Mouse (Mus musculus): Measurements from ENCODE around the gene E330009J07Rik. TPM values are rescaled to one million over a fixed set of nuclear protein-coding genes. Genes with fewer than 3 reads are reported as not detected.

The E330009J07Rik gene
- polyA plus RNA-seq, 1 experiment from 2014 or later: 22.4 TPM

DNA sequence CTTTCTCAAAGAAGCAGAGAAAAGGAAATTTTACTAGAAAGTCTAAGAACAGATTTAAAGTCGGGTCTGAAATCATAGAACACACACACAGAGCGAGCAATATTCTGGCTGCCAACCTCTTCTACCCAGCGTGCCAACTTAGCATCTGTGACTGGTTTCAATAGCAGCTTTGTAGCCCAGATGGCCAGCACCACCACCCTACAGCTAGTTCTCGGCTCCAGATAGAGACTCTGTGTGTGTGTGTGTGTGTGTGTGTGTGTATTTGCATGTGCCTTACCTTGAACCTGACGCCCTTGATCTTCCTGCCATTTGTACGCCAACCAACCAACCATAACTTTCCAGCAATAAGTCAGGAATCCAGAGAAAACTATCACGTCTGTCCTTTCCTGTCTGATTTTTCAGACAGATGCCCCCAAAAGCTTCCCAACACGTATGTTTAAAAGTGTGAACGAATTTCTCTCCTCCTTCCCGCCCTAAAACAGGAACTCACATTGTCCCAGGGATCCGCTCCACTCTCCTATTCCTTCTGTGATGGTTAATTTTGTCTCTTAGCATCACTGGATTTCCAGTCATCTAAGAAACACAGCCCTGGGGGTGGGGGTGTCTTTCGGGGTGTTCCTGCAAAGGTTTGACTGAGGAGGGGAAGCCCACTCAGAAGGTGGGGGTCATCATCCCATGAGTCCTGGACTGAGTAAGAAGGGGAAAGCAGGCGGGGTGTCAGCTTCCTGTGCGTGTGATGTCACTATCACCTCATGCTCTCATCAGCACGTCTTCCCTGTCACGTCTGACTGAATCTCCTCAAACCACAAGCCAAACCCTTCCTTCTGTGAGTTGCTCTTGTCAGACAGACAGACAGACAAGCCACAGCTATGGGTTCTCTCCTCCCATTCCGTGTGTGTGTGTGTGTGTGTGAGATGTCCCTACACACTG is 3.3 kb downstream of the E330009J07Rik start:
- Histone ChIP-seq H3K9ac (replicated peaks; ENCODE audit: low read depth, low read length) (no peak overlapping the region), H3K27me3 (ENCODE audit: control insufficient read depth, insufficient read depth, low read length) (no peaks in the 10 kb centered on the region), H3K4me1 (ENCODE audit: control insufficient read depth, insufficient read depth, low read length) (peaks cover 16% of the 10 kb centered on the region; the same call in 1 of the 2 replicates), H3K4me3 (ENCODE audit: low read depth, low read length) (no peak overlapping the region), H3K27ac (ENCODE audit: low read length) (no peak overlapping the region), H3K9me3 (ENCODE audit: control insufficient read depth, low read depth, low read length) (no peaks in the 10 kb centered on the region), H3K4me2 (replicated peaks; ENCODE audit: low read depth, low read length) (no peak overlapping the region), H3K36me3 (ENCODE audit: control insufficient read depth, insufficient read depth, low read length) (no peaks in the 10 kb centered on the region)
- ATAC-seq (ENCODE audit: insufficient number of reproducible peaks, insufficient read depth, low FRiP score, low read depth): no peak
- 88% methylated on average over 17 of the region's 17 CpGs for WGBS

- Histone ChIP-seq H3K9me3 (ENCODE audit: control insufficient read depth, low read depth, low read length) (no peaks in the 10 kb centered on the region), H3K27ac (ENCODE audit: low read length) (no peak overlapping the region), H3K4me2 (replicated peaks; ENCODE audit: low read depth, low read length) (no peak overlapping the region), H3K4me1 (ENCODE audit: control insufficient read depth, insufficient read depth, low read length) (peaks cover 16% of the 10 kb centered on the region; the same call in 1 of the 2 replicates), H3K27me3 (ENCODE audit: control insufficient read depth, insufficient read depth, low read length) (no peaks in the 10 kb centered on the region), H3K36me3 (ENCODE audit: control insufficient read depth, insufficient read depth, low read length) (no peaks in the 10 kb centered on the region), H3K4me3 (ENCODE audit: low read depth, low read length) (no peak overlapping the region), H3K9ac (replicated peaks; ENCODE audit: low read depth, low read length) (no peak overlapping the region)
- no peak for ATAC-seq (ENCODE audit: insufficient number of reproducible peaks, insufficient read depth, low FRiP score, low read depth)
Measured at GRCm38 (mm10) chr6:40431812-40432211, 4.1 kb downstream of the E330009J07Rik start.

- no peak overlapping the region for H3K27ac ChIP-seq (ENCODE audit: low read length)
- no peak overlapping the region for H3K4me2 ChIP-seq (replicated peaks; ENCODE audit: low read depth, low read length)
- no peak overlapping the region for H3K9ac ChIP-seq (replicated peaks; ENCODE audit: low read depth, low read length)
- peaks cover 16% of the 10 kb centered on the region; the same call in 1 of the 2 replicates for H3K4me1 ChIP-seq (ENCODE audit: control insufficient read depth, insufficient read depth, low read length)
- no peak overlapping the region for H3K4me3 ChIP-seq (ENCODE audit: low read depth, low read length)
- no peak for ATAC-seq (ENCODE audit: insufficient number of reproducible peaks, insufficient read depth, low FRiP score, low read depth)
- no peaks in the 10 kb centered on the region for H3K9me3 ChIP-seq (ENCODE audit: control insufficient read depth, low read depth, low read length)
- 52% methylated on average over 4 of the region's 4 CpGs for WGBS
- H3K27me3 ChIP-seq (ENCODE audit: control insufficient read depth, insufficient read depth, low read length): no peaks in the 10 kb centered on the region
- H3K36me3 ChIP-seq (ENCODE audit: control insufficient read depth, insufficient read depth, low read length): no peaks in the 10 kb centered on the region
Measured at GRCm38 (mm10) chr6:40431356-40431755, 4.6 kb downstream of the E330009J07Rik start.

GRCm38 (mm10) chr6:40430878-40431277 is 5.1 kb downstream of the E330009J07Rik start:
- H3K27ac ChIP-seq (ENCODE audit: low read length): peak overlapping the region; percentile 15; the same call in 1 of the 2 replicates
- H3K9ac ChIP-seq (replicated peaks; ENCODE audit: low read depth, low read length): no peak overlapping the region
- H3K4me1 ChIP-seq (ENCODE audit: control insufficient read depth, insufficient read depth, low read length): peaks cover 16% of the 10 kb centered on the region; the same call in 1 of the 2 replicates
- no peaks in the 10 kb centered on the region for H3K9me3 ChIP-seq (ENCODE audit: control insufficient read depth, low read depth, low read length)
- no peak overlapping the region for H3K4me3 ChIP-seq (ENCODE audit: low read depth, low read length)
- no peaks in the 10 kb centered on the region for H3K36me3 ChIP-seq (ENCODE audit: control insufficient read depth, insufficient read depth, low read length)
- WGBS: 49% methylated on average over 3 of the region's 3 CpGs
- H3K27me3 ChIP-seq (ENCODE audit: control insufficient read depth, insufficient read depth, low read length): no peaks in the 10 kb centered on the region
- no peak for ATAC-seq (ENCODE audit: insufficient number of reproducible peaks, insufficient read depth, low FRiP score, low read depth)
- H3K4me2 ChIP-seq (replicated peaks; ENCODE audit: low read depth, low read length): no peak overlapping the region

- H3K9ac ChIP-seq (replicated peaks; ENCODE audit: low read depth, low read length): no peak overlapping the region
- H3K27me3 ChIP-seq (ENCODE audit: control insufficient read depth, insufficient read depth, low read length): no peaks in the 10 kb centered on the region
- no peaks in the 10 kb centered on the region for H3K36me3 ChIP-seq (ENCODE audit: control insufficient read depth, insufficient read depth, low read length)
- 82% methylated on average over 3 of the region's 3 CpGs for WGBS
- no peak overlapping the region for H3K4me2 ChIP-seq (replicated peaks; ENCODE audit: low read depth, low read length)
- ATAC-seq (ENCODE audit: insufficient number of reproducible peaks, insufficient read depth, low FRiP score, low read depth): no peak
- no peak overlapping the region for H3K4me3 ChIP-seq (ENCODE audit: low read depth, low read length)
- H3K9me3 ChIP-seq (ENCODE audit: control insufficient read depth, low read depth, low read length): no peaks in the 10 kb centered on the region
- H3K27ac ChIP-seq (ENCODE audit: low read length): peak overlapping the region; percentile 61
- H3K4me1 ChIP-seq (ENCODE audit: control insufficient read depth, insufficient read depth, low read length): peaks cover 16% of the 10 kb centered on the region; the same call in 1 of the 2 replicates
Measured at GRCm38 (mm10) chr6:40430251-40430650, 5.7 kb downstream of the E330009J07Rik start.

DNA sequence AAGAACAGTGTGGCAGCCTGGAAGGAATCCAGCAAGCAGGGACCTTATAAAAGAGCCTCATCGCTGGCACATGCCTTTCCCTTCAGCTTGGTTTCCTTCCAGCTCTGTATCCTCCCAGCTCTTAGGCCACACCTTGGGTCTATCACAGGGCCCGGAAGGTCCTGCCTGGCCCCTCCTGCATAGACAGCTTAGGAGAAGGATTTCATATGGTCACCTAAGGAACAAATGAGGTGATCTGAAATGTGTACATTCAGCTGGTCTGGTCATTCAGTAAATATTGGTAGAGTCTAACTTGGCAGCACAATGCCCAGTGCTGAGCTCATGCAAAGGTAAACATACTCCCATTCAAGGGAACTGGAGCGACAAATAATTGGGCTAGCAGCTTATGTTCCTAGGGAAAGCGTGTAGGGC is 6.4 kb downstream of the E330009J07Rik start:
- ATAC-seq (ENCODE audit: insufficient number of reproducible peaks, insufficient read depth, low FRiP score, low read depth): peak; percentile 90
- no peak overlapping the region for H3K4me3 ChIP-seq (ENCODE audit: low read depth, low read length)
- WGBS: 52% methylated on average over 4 of the region's 4 CpGs

DNA sequence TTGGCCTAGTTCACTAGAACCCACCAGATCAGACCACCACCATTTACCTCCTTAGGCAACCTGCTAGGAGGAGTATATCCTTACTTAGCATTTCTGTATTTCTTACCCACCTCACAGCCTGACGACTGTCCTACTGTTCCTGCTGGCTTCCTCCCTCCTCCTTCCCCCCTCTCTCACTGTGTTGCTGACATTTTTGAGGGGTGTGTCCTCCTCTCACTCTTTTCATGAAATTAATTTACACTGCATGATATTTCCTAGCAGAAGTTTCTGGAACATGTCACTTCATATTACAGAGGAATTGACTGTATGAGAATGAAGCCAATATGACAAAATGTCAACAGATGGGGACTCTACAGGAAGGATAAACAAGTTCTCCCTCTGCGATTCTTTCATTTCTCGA is 7.2 kb downstream of the E330009J07Rik start:
- Histone ChIP-seq H3K4me1 (ENCODE audit: control insufficient read depth, insufficient read depth, low read length) (peaks cover 13% of the 10 kb centered on the region; the same call in 1 of the 2 replicates), H3K27me3 (ENCODE audit: control insufficient read depth, insufficient read depth, low read length) (no peaks in the 10 kb centered on the region), H3K4me3 (ENCODE audit: low read depth, low read length) (no peak overlapping the region), H3K9me3 (ENCODE audit: control insufficient read depth, low read depth, low read length) (no peaks in the 10 kb centered on the region), H3K36me3 (ENCODE audit: control insufficient read depth, insufficient read depth, low read length) (no peaks in the 10 kb centered on the region), H3K4me2 (replicated peaks; ENCODE audit: low read depth, low read length) (no peak overlapping the region), H3K9ac (replicated peaks; ENCODE audit: low read depth, low read length) (no peak overlapping the region), H3K27ac (ENCODE audit: low read length) (no peak overlapping the region)
- 47% methylated on average over 3 of the region's 3 CpGs for WGBS
- no peak for ATAC-seq (ENCODE audit: insufficient number of reproducible peaks, insufficient read depth, low FRiP score, low read depth)

More for the DNA sequence above, 6.4 kb downstream of the E330009J07Rik start:
- no peak overlapping the region for H3K27ac ChIP-seq (ENCODE audit: low read length)
- H3K4me2 ChIP-seq (replicated peaks; ENCODE audit: low read depth, low read length): no peak overlapping the region
- no peaks in the 10 kb centered on the region for H3K27me3 ChIP-seq (ENCODE audit: control insufficient read depth, insufficient read depth, low read length)
- no peak overlapping the region for H3K9ac ChIP-seq (replicated peaks; ENCODE audit: low read depth, low read length)
- peaks cover 13% of the 10 kb centered on the region; the same call in 1 of the 2 replicates for H3K4me1 ChIP-seq (ENCODE audit: control insufficient read depth, insufficient read depth, low read length)
- no peaks in the 10 kb centered on the region for H3K36me3 ChIP-seq (ENCODE audit: control insufficient read depth, insufficient read depth, low read length)
- H3K9me3 ChIP-seq (ENCODE audit: control insufficient read depth, low read depth, low read length): no peaks in the 10 kb centered on the region

GRCm38 (mm10) chr6:40427441-40427840 is 8.5 kb downstream of the E330009J07Rik start:
- H3K36me3 ChIP-seq (ENCODE audit: control insufficient read depth, insufficient read depth, low read length): no peaks in the 10 kb centered on the region
- H3K4me3 ChIP-seq (ENCODE audit: low read depth, low read length): no peak overlapping the region
- no peak for ATAC-seq (ENCODE audit: insufficient number of reproducible peaks, insufficient read depth, low FRiP score, low read depth)

More at GRCm38 (mm10) chr6:40427441-40427840, 8.5 kb downstream of the E330009J07Rik start:
- Histone ChIP-seq H3K27me3 (ENCODE audit: control insufficient read depth, insufficient read depth, low read length) (no peaks in the 10 kb centered on the region), H3K4me2 (replicated peaks; ENCODE audit: low read depth, low read length) (no peak overlapping the region), H3K9ac (replicated peaks; ENCODE audit: low read depth, low read length) (no peak overlapping the region), H3K4me1 (ENCODE audit: control insufficient read depth, insufficient read depth, low read length) (peaks cover 13% of the 10 kb centered on the region; the same call in 1 of the 2 replicates), H3K9me3 (ENCODE audit: control insufficient read depth, low read depth, low read length) (no peaks in the 10 kb centered on the region), H3K27ac (ENCODE audit: low read length) (no peak overlapping the region)
- WGBS: 83% methylated on average over 7 of the region's 7 CpGs
